ENCODE assay signal across 16 mouse cellular contexts in genomic region chr10:117496064-117497011, GRCm38 (mm10).
DNase-seq lines count a peak whose midpoint lies in the region; ATAC-seq and TF ChIP-seq lines count a peak whose summit lies in the region.
"Had no signal": no experiment of that assay in that cellular context is flagged by ENCODE, and none has a peak within 500 bp of the region (broad histone marks: within the 10 kb centered on the region; RNA-seq: fewer than 3 reads in every experiment).

No protein-coding gene starts in this region.

- H3K36me3 ChIP-seq in midbrain, embryonic 11.5 days (ENCODE audit: control insufficient read depth, insufficient read depth, low read length), result no peaks in the 10 kb centered on the region
- H3K36me3 ChIP-seq in midbrain, postnatal 0 days (ENCODE audit: insufficient read depth, low read length), result no peaks in the 10 kb centered on the region
- no peaks in the 10 kb centered on the region for H3K36me3 ChIP-seq in forebrain, embryonic 12.5 days (replicated peaks)
- no peaks in the 10 kb centered on the region for H3K36me3 ChIP-seq in neural tube, embryonic 14.5 days (ENCODE audit: control insufficient read depth, insufficient read depth, low read length)

- H3K9me3 ChIP-seq in midbrain, embryonic 11.5 days (ENCODE audit: control insufficient read depth, low read length), result no peaks in the 10 kb centered on the region
- no peaks in the 10 kb centered on the region for H3K9me3 ChIP-seq in midbrain, postnatal 0 days (ENCODE audit: low read length)
- no peaks in the 10 kb centered on the region for H3K9me3 ChIP-seq in forebrain, embryonic 12.5 days
- no peaks in the 10 kb centered on the region for H3K9me3 ChIP-seq in neural tube, embryonic 14.5 days (ENCODE audit: control insufficient read depth, low read length)

- 71% methylated on average over 21 of the region's 21 CpGs for WGBS in midbrain, embryonic 11.5 days
- 64% methylated on average over 21 of the region's 21 CpGs for WGBS in midbrain, postnatal 0 days
- 52% methylated on average over 21 of the region's 21 CpGs for WGBS in forebrain, embryonic 12.5 days
- WGBS in neural tube, embryonic 14.5 days, result 46% methylated on average over 21 of the region's 21 CpGs

- no peak overlapping the region for H3K9ac ChIP-seq in midbrain, embryonic 11.5 days (ENCODE audit: low read length)
- no peak overlapping the region for H3K9ac ChIP-seq in midbrain, postnatal 0 days (replicated peaks; ENCODE audit: low read length, poor library complexity, severe bottlenecking)
- H3K9ac ChIP-seq in forebrain, embryonic 12.5 days, result no peak overlapping the region
- H3K9ac ChIP-seq in neural tube, embryonic 14.5 days (replicated peaks; ENCODE audit: low read depth, low read length), result no peak overlapping the region

- H3K27ac ChIP-seq in midbrain, embryonic 11.5 days (ENCODE audit: low read depth, low read length), result no peak overlapping the region
- no peak overlapping the region for H3K27ac ChIP-seq in midbrain, postnatal 0 days (ENCODE audit: low read depth, low read length)
- H3K27ac ChIP-seq in forebrain, embryonic 12.5 days, result no peak overlapping the region
- H3K27ac ChIP-seq in neural tube, embryonic 14.5 days (ENCODE audit: low read depth, low read length), result no peak overlapping the region

- no peak overlapping the region for H3K4me2 ChIP-seq in midbrain, embryonic 11.5 days
- H3K4me2 ChIP-seq in midbrain, postnatal 0 days (ENCODE audit: low read depth, low read length, poor library complexity, severe bottlenecking), result no peak overlapping the region
- H3K4me2 ChIP-seq in forebrain, embryonic 12.5 days, result no peak overlapping the region
- H3K4me2 ChIP-seq in neural tube, embryonic 14.5 days (ENCODE audit: low read depth, low read length), result no peak overlapping the region
- H3K4me2 ChIP-seq: heart, embryonic 11.5 days had no signal

- 0 out of 2 replicates have a peak, but pooled peaks have one; percentile 30 for ATAC-seq in midbrain, embryonic 11.5 days (ENCODE audit: low FRiP score)
- no peak for ATAC-seq in midbrain, postnatal 0 days (ENCODE audit: low FRiP score)
- peak; percentile 83 for ATAC-seq in forebrain, embryonic 12.5 days (ENCODE audit: low FRiP score)
- ATAC-seq in neural tube, embryonic 14.5 days (ENCODE audit: low read depth), result peak; percentile 60

- DNase-seq in midbrain, embryonic 11.5 days (ENCODE audit: low spot score, missing footprints), result peak; percentile 84
- no peak for DNase-seq in midbrain, postnatal 0 days (ENCODE audit: low spot score)
- DNase-seq in ZHBTc4 (ENCODE audit: low read depth, low spot score), result peak; percentile 72
- DNase-seq in yolk sac, embryonic 10.5 days (ENCODE audit: low spot score), result no peak
- DNase-seq in gastrocnemius, postnatal 36 days, result no peak
- DNase-seq: cerebellum, postnatal 36 days; gastrocnemius, postnatal 25 days; heart, postnatal 36 days; kidney, adult 11 months; kidney, postnatal 10 days; liver; lung, adult 18-20 months; lung, postnatal 36 days had no signal

- H3K4me1 ChIP-seq in midbrain, embryonic 11.5 days (ENCODE audit: control insufficient read depth, insufficient read depth, low read length), result no peaks in the 10 kb centered on the region; the same call in 1 of the 2 replicates
- no peaks in the 10 kb centered on the region; the same call in 1 of the 2 replicates for H3K4me1 ChIP-seq in midbrain, postnatal 0 days (ENCODE audit: insufficient read depth, low read length)
- H3K4me1 ChIP-seq in forebrain, embryonic 12.5 days, result no peaks in the 10 kb centered on the region
- no peaks in the 10 kb centered on the region for H3K4me1 ChIP-seq in neural tube, embryonic 14.5 days (ENCODE audit: control insufficient read depth, insufficient read depth, low read length)

- H3K4me3 ChIP-seq in midbrain, embryonic 11.5 days (ENCODE audit: low read depth, low read length), result no peak overlapping the region
- no peak overlapping the region for H3K4me3 ChIP-seq in midbrain, postnatal 0 days (ENCODE audit: low read depth, low read length)
- no peak overlapping the region for H3K4me3 ChIP-seq in forebrain, embryonic 12.5 days (replicated peaks)
- H3K4me3 ChIP-seq in neural tube, embryonic 14.5 days (ENCODE audit: low read depth, low read length), result no peak overlapping the region

- H3K27me3 ChIP-seq in midbrain, embryonic 11.5 days (ENCODE audit: control insufficient read depth, insufficient read depth, low read length), result no peaks in the 10 kb centered on the region; the same call in 1 of the 2 replicates
- no peaks in the 10 kb centered on the region for H3K27me3 ChIP-seq in midbrain, postnatal 0 days (ENCODE audit: insufficient read depth, low read length)
- peaks cover 12% of the 10 kb centered on the region for H3K27me3 ChIP-seq in forebrain, embryonic 12.5 days
- no peaks in the 10 kb centered on the region for H3K27me3 ChIP-seq in neural tube, embryonic 14.5 days (ENCODE audit: control insufficient read depth, insufficient read depth, low read length)

- intact Hi-C loops in gastrocnemius, postnatal 36 days (cut with DNase I), result no loop called here

- TF ChIP-seq CTCF in midbrain, postnatal 0 days (IDR thresholded peaks at IDR 0.05), result no peak

Comparison
In these comparisons a context has a peak if more than half of its experiments do, and no peak if none do; other contexts are left out.
1. DNase-seq: peak in midbrain, embryonic 11.5 days (single experiment) and ZHBTc4 (single experiment); none in midbrain, postnatal 0 days (single experiment), yolk sac, embryonic 10.5 days (single experiment) and gastrocnemius, postnatal 36 days (0 of 2).